Mouse (Mus musculus): ENCODE data around the gene Atp11a. TPM values are rescaled to one million over a fixed set of nuclear protein-coding genes. Genes with fewer than 3 reads are reported as not detected.

Atp11a gene
- polyA plus RNA-seq, 1 experiment from 2014 or later, result 1.0 TPM

GRCm38 (mm10) chr8:12811231-12811630, 54.4 kb downstream of the Atp11a start:
- no peak for ATAC-seq (ENCODE audit: low read depth)
- Histone ChIP-seq H3K4me2 (ENCODE audit: low read depth, low read length) (no peak overlapping the region), H3K9me3 (replicated peaks; ENCODE audit: control insufficient read depth, low read length) (no peaks in the 10 kb centered on the region), H3K27ac (ENCODE audit: low read length) (no peak overlapping the region), H3K4me1 (ENCODE audit: control insufficient read depth, low read depth, low read length) (no peaks in the 10 kb centered on the region), H3K36me3 (ENCODE audit: control insufficient read depth, insufficient read depth) (no peaks in the 10 kb centered on the region), H3K27me3 (ENCODE audit: control insufficient read depth, insufficient read depth, low read depth, low read length) (peaks cover 2% of the 10 kb centered on the region), H3K9ac (ENCODE audit: low read depth, low read length) (no peak overlapping the region), H3K4me3 (ENCODE audit: low read depth, low read length) (no peak overlapping the region)
- 32% methylated on average over 6 of the region's 6 CpGs for WGBS (ENCODE audit: insufficient replicate concordance)

GRCm38 (mm10) chr8:12816412-12816811, 59.6 kb downstream of the Atp11a start:
- no peak for ATAC-seq (ENCODE audit: low read depth)
- Histone ChIP-seq H3K27me3 (ENCODE audit: control insufficient read depth, insufficient read depth, low read depth, low read length) (peaks cover 13% of the 10 kb centered on the region), H3K27ac (ENCODE audit: low read length) (no peak overlapping the region), H3K4me1 (ENCODE audit: control insufficient read depth, low read depth, low read length) (no peaks in the 10 kb centered on the region), H3K9ac (ENCODE audit: low read depth, low read length) (no peak overlapping the region), H3K4me3 (ENCODE audit: low read depth, low read length) (no peak overlapping the region), H3K36me3 (ENCODE audit: control insufficient read depth, insufficient read depth) (no peaks in the 10 kb centered on the region), H3K4me2 (ENCODE audit: low read depth, low read length) (no peak overlapping the region), H3K9me3 (replicated peaks; ENCODE audit: control insufficient read depth, low read length) (no peaks in the 10 kb centered on the region)
- 72% methylated on average over 6 of the region's 6 CpGs for WGBS (ENCODE audit: insufficient replicate concordance)

- H3K4me3 ChIP-seq (ENCODE audit: low read depth, low read length), result no peak overlapping the region
- H3K36me3 ChIP-seq (ENCODE audit: control insufficient read depth, insufficient read depth), result no peaks in the 10 kb centered on the region
- no peak overlapping the region for H3K27ac ChIP-seq (ENCODE audit: low read length)
- H3K27me3 ChIP-seq (ENCODE audit: control insufficient read depth, insufficient read depth, low read depth, low read length), result peaks cover 40% of the 10 kb centered on the region
- 61% methylated on average over 7 of the region's 7 CpGs for WGBS (ENCODE audit: insufficient replicate concordance)
- no peak overlapping the region for H3K4me2 ChIP-seq (ENCODE audit: low read depth, low read length)
- ATAC-seq (ENCODE audit: low read depth), result no peak
- no peak overlapping the region for H3K9ac ChIP-seq (ENCODE audit: low read depth, low read length)
- no peaks in the 10 kb centered on the region for H3K9me3 ChIP-seq (replicated peaks; ENCODE audit: control insufficient read depth, low read length)
- peaks cover 2% of the 10 kb centered on the region for H3K4me1 ChIP-seq (ENCODE audit: control insufficient read depth, low read depth, low read length)
Observed at GRCm38 (mm10) chr8:12822892-12823291, 66.1 kb downstream of the Atp11a start.

- no peak overlapping the region for H3K9ac ChIP-seq (ENCODE audit: low read depth, low read length)
- H3K4me1 ChIP-seq (ENCODE audit: control insufficient read depth, low read depth, low read length), result peaks cover 2% of the 10 kb centered on the region
- no peaks in the 10 kb centered on the region for H3K9me3 ChIP-seq (replicated peaks; ENCODE audit: control insufficient read depth, low read length)
- H3K4me2 ChIP-seq (ENCODE audit: low read depth, low read length), result no peak overlapping the region
- peaks cover 53% of the 10 kb centered on the region for H3K27me3 ChIP-seq (ENCODE audit: control insufficient read depth, insufficient read depth, low read depth, low read length)
- WGBS (ENCODE audit: insufficient replicate concordance), result 67% methylated on average over 10 of the region's 10 CpGs
- ATAC-seq (ENCODE audit: low read depth), result no peak
- no peak overlapping the region for H3K4me3 ChIP-seq (ENCODE audit: low read depth, low read length)
- no peaks in the 10 kb centered on the region for H3K36me3 ChIP-seq (ENCODE audit: control insufficient read depth, insufficient read depth)
- no peak overlapping the region for H3K27ac ChIP-seq (ENCODE audit: low read length)
Observed at GRCm38 (mm10) chr8:12824562-12824961, 67.7 kb downstream of the Atp11a start.

- Histone ChIP-seq H3K9ac (ENCODE audit: low read depth, low read length) (no peak overlapping the region), H3K27ac (ENCODE audit: low read length) (no peak overlapping the region), H3K4me3 (ENCODE audit: low read depth, low read length) (no peak overlapping the region), H3K27me3 (ENCODE audit: control insufficient read depth, insufficient read depth, low read depth, low read length) (peaks cover 55% of the 10 kb centered on the region), H3K9me3 (replicated peaks; ENCODE audit: control insufficient read depth, low read length) (no peaks in the 10 kb centered on the region), H3K4me2 (ENCODE audit: low read depth, low read length) (no peak overlapping the region), H3K4me1 (ENCODE audit: control insufficient read depth, low read depth, low read length) (peaks cover 2% of the 10 kb centered on the region), H3K36me3 (ENCODE audit: control insufficient read depth, insufficient read depth) (no peaks in the 10 kb centered on the region)
- no peak for ATAC-seq (ENCODE audit: low read depth)
- WGBS (ENCODE audit: insufficient replicate concordance), result 11% methylated on average over 6 of the region's 6 CpGs
Observed at GRCm38 (mm10) chr8:12825236-12825635, 68.4 kb downstream of the Atp11a start.

- WGBS (ENCODE audit: insufficient replicate concordance), result 34% methylated on average over 8 of the region's 8 CpGs
- Histone ChIP-seq H3K4me3 (ENCODE audit: low read depth, low read length) (no peak overlapping the region), H3K4me2 (ENCODE audit: low read depth, low read length) (no peak overlapping the region), H3K27me3 (ENCODE audit: control insufficient read depth, insufficient read depth, low read depth, low read length) (peaks cover 59% of the 10 kb centered on the region), H3K9me3 (replicated peaks; ENCODE audit: control insufficient read depth, low read length) (no peaks in the 10 kb centered on the region), H3K4me1 (ENCODE audit: control insufficient read depth, low read depth, low read length) (peaks cover 2% of the 10 kb centered on the region), H3K9ac (ENCODE audit: low read depth, low read length) (no peak overlapping the region), H3K36me3 (ENCODE audit: control insufficient read depth, insufficient read depth) (no peaks in the 10 kb centered on the region), H3K27ac (ENCODE audit: low read length) (no peak overlapping the region)
- ATAC-seq (ENCODE audit: low read depth), result no peak
Observed at GRCm38 (mm10) chr8:12825686-12826237, 68.9 kb downstream of the Atp11a start.

GRCm38 (mm10) chr8:12827124-12827523, 70.3 kb downstream of the Atp11a start:
- Histone ChIP-seq H3K27ac (ENCODE audit: low read length) (no peak overlapping the region), H3K9me3 (replicated peaks; ENCODE audit: control insufficient read depth, low read length) (no peaks in the 10 kb centered on the region), H3K4me2 (ENCODE audit: low read depth, low read length) (no peak overlapping the region), H3K27me3 (ENCODE audit: control insufficient read depth, insufficient read depth, low read depth, low read length) (peaks cover 57% of the 10 kb centered on the region), H3K4me1 (ENCODE audit: control insufficient read depth, low read depth, low read length) (peaks cover 2% of the 10 kb centered on the region), H3K4me3 (ENCODE audit: low read depth, low read length) (no peak overlapping the region), H3K36me3 (ENCODE audit: control insufficient read depth, insufficient read depth) (no peaks in the 10 kb centered on the region), H3K9ac (ENCODE audit: low read depth, low read length) (no peak overlapping the region)
- 63% methylated on average over 9 of the region's 9 CpGs for WGBS (ENCODE audit: insufficient replicate concordance)
- no peak for ATAC-seq (ENCODE audit: low read depth)

GRCm38 (mm10) chr8:12828298-12828697, 71.5 kb downstream of the Atp11a start:
- H3K9ac ChIP-seq (ENCODE audit: low read depth, low read length), result no peak overlapping the region
- no peaks in the 10 kb centered on the region for H3K36me3 ChIP-seq (ENCODE audit: control insufficient read depth, insufficient read depth)
- no peak overlapping the region for H3K4me2 ChIP-seq (ENCODE audit: low read depth, low read length)
- WGBS (ENCODE audit: insufficient replicate concordance), result 30% methylated on average over 6 of the region's 6 CpGs
- no peak for ATAC-seq (ENCODE audit: low read depth)
- H3K27me3 ChIP-seq (ENCODE audit: control insufficient read depth, insufficient read depth, low read depth, low read length), result peaks cover 61% of the 10 kb centered on the region
- H3K9me3 ChIP-seq (replicated peaks; ENCODE audit: control insufficient read depth, low read length), result no peaks in the 10 kb centered on the region
- peaks cover 2% of the 10 kb centered on the region for H3K4me1 ChIP-seq (ENCODE audit: control insufficient read depth, low read depth, low read length)
- H3K27ac ChIP-seq (ENCODE audit: low read length), result no peak overlapping the region
- no peak overlapping the region for H3K4me3 ChIP-seq (ENCODE audit: low read depth, low read length)

GRCm38 (mm10) chr8:12829381-12829780, 72.6 kb downstream of the Atp11a start:
- H3K36me3 ChIP-seq (ENCODE audit: control insufficient read depth, insufficient read depth), result no peaks in the 10 kb centered on the region
- no peaks in the 10 kb centered on the region for H3K9me3 ChIP-seq (replicated peaks; ENCODE audit: control insufficient read depth, low read length)
- H3K4me2 ChIP-seq (ENCODE audit: low read depth, low read length), result no peak overlapping the region
- H3K4me3 ChIP-seq (ENCODE audit: low read depth, low read length), result no peak overlapping the region
- peaks cover 2% of the 10 kb centered on the region for H3K4me1 ChIP-seq (ENCODE audit: control insufficient read depth, low read depth, low read length)
- ATAC-seq (ENCODE audit: low read depth), result no peak
- 41% methylated on average over 1 of the region's 1 CpGs for WGBS (ENCODE audit: insufficient replicate concordance)
- H3K9ac ChIP-seq (ENCODE audit: low read depth, low read length), result no peak overlapping the region
- no peak overlapping the region for H3K27ac ChIP-seq (ENCODE audit: low read length)
- peaks cover 60% of the 10 kb centered on the region for H3K27me3 ChIP-seq (ENCODE audit: control insufficient read depth, insufficient read depth, low read depth, low read length)
